19 mouse cellular contexts compared by ENCODE assay signal in the genomic region with DNA sequence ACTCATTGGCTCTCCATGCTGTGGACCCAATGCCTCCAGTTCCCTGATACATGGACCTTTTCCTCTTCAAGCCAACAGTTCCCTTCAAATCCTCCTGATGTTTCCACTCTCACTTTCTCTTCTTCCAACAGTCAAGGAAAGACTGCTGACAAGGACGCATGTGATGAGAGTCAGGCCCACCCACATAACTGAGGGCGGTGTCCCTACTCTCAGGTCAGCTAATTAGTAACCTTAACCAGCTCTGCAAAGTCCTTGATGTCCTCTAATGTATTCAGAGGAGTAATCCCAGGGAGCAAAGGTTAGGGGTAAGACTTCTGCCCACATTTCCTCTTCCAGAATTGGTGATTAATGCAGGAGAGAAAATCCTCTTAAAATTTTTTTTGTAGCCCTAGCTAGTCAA.
DNase-seq lines count a peak whose midpoint lies in the region; ATAC-seq and TF ChIP-seq lines count a peak whose summit lies in the region.
"Had no signal": no experiment of that assay in that cellular context is flagged by ENCODE, and none has a peak within 500 bp of the region (broad histone marks: within the 10 kb centered on the region; RNA-seq: fewer than 3 reads in every experiment).

No protein-coding gene starts in this region.

- DNase-seq in kidney, adult 11 months, result peak; percentile 66
- peak; percentile 14 for DNase-seq in midbrain, embryonic 11.5 days (ENCODE audit: low spot score, missing footprints)
- DNase-seq in midbrain, postnatal 0 days (ENCODE audit: low spot score), result no peak
- DNase-seq in kidney, postnatal 36 days, result peak; percentile 36 to 58
- DNase-seq in forebrain, postnatal 0 days, result no peak
- no peak for DNase-seq in layer of hippocampus, adult 2 months (ENCODE audit: low spot score in 2 of 2)
- DNase-seq: adrenal gland, postnatal 14 days; cerebellum, adult 11-12 months; cerebellum, adult 9-10 months; cerebellum, postnatal 25 days; gastrocnemius, postnatal 36 days; heart, adult 18-20 months; heart, postnatal 10 days; heart, postnatal 4 days had no signal

- no peak overlapping the region for H3K4me2 ChIP-seq in kidney, embryonic 14.5 days (replicated peaks; ENCODE audit: low read depth, low read length)
- no peak overlapping the region for H3K4me2 ChIP-seq in midbrain, embryonic 11.5 days
- no peak overlapping the region for H3K4me2 ChIP-seq in midbrain, postnatal 0 days (ENCODE audit: low read depth, low read length, poor library complexity, severe bottlenecking)
- H3K4me2 ChIP-seq in forebrain, postnatal 0 days (ENCODE audit: low read depth), result no peak overlapping the region
- H3K4me2 ChIP-seq: forebrain, embryonic 13.5 days; hindbrain, embryonic 12.5 days had no signal

- H3K9ac ChIP-seq in kidney, embryonic 14.5 days (ENCODE audit: low read depth, low read length), result no peak overlapping the region
- H3K9ac ChIP-seq in midbrain, embryonic 11.5 days (ENCODE audit: low read length), result no peak overlapping the region
- H3K9ac ChIP-seq in midbrain, postnatal 0 days (replicated peaks; ENCODE audit: low read length, poor library complexity, severe bottlenecking), result no peak overlapping the region
- H3K9ac ChIP-seq in forebrain, postnatal 0 days, result no peak overlapping the region
- H3K9ac ChIP-seq: forebrain, embryonic 13.5 days; hindbrain, embryonic 12.5 days had no signal

- no peak overlapping the region for H3K27ac ChIP-seq in kidney, embryonic 14.5 days (ENCODE audit: low read depth, low read length)
- no peak overlapping the region for H3K27ac ChIP-seq in midbrain, embryonic 11.5 days (ENCODE audit: low read depth, low read length)
- H3K27ac ChIP-seq in midbrain, postnatal 0 days (ENCODE audit: low read depth, low read length), result no peak overlapping the region
- H3K27ac ChIP-seq in forebrain, postnatal 0 days (ENCODE audit: low read depth, low read length), result no peak overlapping the region
- H3K27ac ChIP-seq in layer of hippocampus, adult 2 months, result no peak overlapping the region
- H3K27ac ChIP-seq: forebrain, embryonic 13.5 days; heart, embryonic 10.5 days; hindbrain, embryonic 12.5 days had no signal

- H3K36me3 ChIP-seq in kidney, embryonic 14.5 days (ENCODE audit: control insufficient read depth, insufficient read depth, low read length), result no peaks in the 10 kb centered on the region
- H3K36me3 ChIP-seq in midbrain, embryonic 11.5 days (ENCODE audit: control insufficient read depth, insufficient read depth, low read length), result no peaks in the 10 kb centered on the region
- no peaks in the 10 kb centered on the region for H3K36me3 ChIP-seq in midbrain, postnatal 0 days (ENCODE audit: insufficient read depth, low read length)
- H3K36me3 ChIP-seq in forebrain, postnatal 0 days (ENCODE audit: insufficient read depth), result no peaks in the 10 kb centered on the region
- H3K36me3 ChIP-seq: embryonic facial prominence, embryonic 10.5 days; heart, embryonic 10.5 days; hindbrain, embryonic 12.5 days had no signal

- peaks cover 5% of the 10 kb centered on the region; the same call in 1 of the 2 replicates for H3K4me1 ChIP-seq in kidney, embryonic 14.5 days (ENCODE audit: control insufficient read depth, insufficient read depth, low read length)
- H3K4me1 ChIP-seq in midbrain, embryonic 11.5 days (ENCODE audit: control insufficient read depth, insufficient read depth, low read length), result no peaks in the 10 kb centered on the region
- H3K4me1 ChIP-seq in midbrain, postnatal 0 days (ENCODE audit: insufficient read depth, low read length), result no peaks in the 10 kb centered on the region
- 0 out of 2 replicates have a peak, but pooled peaks cover under 1% of the 10 kb centered on the region for H3K4me1 ChIP-seq in forebrain, postnatal 0 days (ENCODE audit: insufficient read depth)
- H3K4me1 ChIP-seq: forebrain, embryonic 13.5 days; heart, embryonic 10.5 days had no signal

- 40% methylated on average over 2 of the region's 2 CpGs for WGBS in kidney, embryonic 14.5 days
- 41% methylated on average over 2 of the region's 2 CpGs for WGBS in midbrain, embryonic 11.5 days
- WGBS in midbrain, postnatal 0 days, result 50% methylated on average over 2 of the region's 2 CpGs
- WGBS in forebrain, postnatal 0 days, result 57% methylated on average over 2 of the region's 2 CpGs

- TF ChIP-seq CTCF in midbrain, postnatal 0 days (IDR thresholded peaks at IDR 0.05), result no peak
- TF ChIP-seq CTCF in forebrain, postnatal 0 days (IDR thresholded peaks at IDR 0.05; ENCODE audit: low read depth), result no peak
- TF ChIP-seq CTCF in layer of hippocampus, adult 2 months (conservative IDR thresholded peaks at IDR 0.05), result no peak

- no peak overlapping the region for H3K4me3 ChIP-seq in kidney, embryonic 14.5 days (ENCODE audit: low read length)
- no peak overlapping the region for H3K4me3 ChIP-seq in midbrain, embryonic 11.5 days (ENCODE audit: low read depth, low read length)
- H3K4me3 ChIP-seq in midbrain, postnatal 0 days (ENCODE audit: low read depth, low read length), result no peak overlapping the region
- H3K4me3 ChIP-seq in forebrain, postnatal 0 days (ENCODE audit: low read depth, low read length), result no peak overlapping the region
- H3K4me3 ChIP-seq in layer of hippocampus, adult 2 months, result no peak overlapping the region
- H3K4me3 ChIP-seq: embryonic facial prominence, embryonic 10.5 days; forebrain, embryonic 13.5 days; heart, embryonic 10.5 days; hindbrain, embryonic 12.5 days had no signal

- no peaks in the 10 kb centered on the region for H3K9me3 ChIP-seq in kidney, embryonic 14.5 days (ENCODE audit: control insufficient read depth, low read length)
- H3K9me3 ChIP-seq in midbrain, embryonic 11.5 days (ENCODE audit: control insufficient read depth, low read length), result no peaks in the 10 kb centered on the region
- H3K9me3 ChIP-seq in midbrain, postnatal 0 days (ENCODE audit: low read length), result no peaks in the 10 kb centered on the region
- no peaks in the 10 kb centered on the region for H3K9me3 ChIP-seq in forebrain, postnatal 0 days (ENCODE audit: low read length)
- H3K9me3 ChIP-seq: embryonic facial prominence, embryonic 10.5 days; forebrain, embryonic 13.5 days; heart, embryonic 10.5 days; hindbrain, embryonic 12.5 days had no signal

- no peaks in the 10 kb centered on the region for H3K27me3 ChIP-seq in kidney, embryonic 14.5 days (ENCODE audit: control insufficient read depth, insufficient read depth, low read length)
- H3K27me3 ChIP-seq in midbrain, embryonic 11.5 days (ENCODE audit: control insufficient read depth, insufficient read depth, low read length), result no peaks in the 10 kb centered on the region
- H3K27me3 ChIP-seq in midbrain, postnatal 0 days (ENCODE audit: insufficient read depth, low read length), result no peaks in the 10 kb centered on the region
- H3K27me3 ChIP-seq in forebrain, postnatal 0 days (ENCODE audit: insufficient read depth, low read length), result no peaks in the 10 kb centered on the region
- H3K27me3 ChIP-seq: forebrain, embryonic 13.5 days; hindbrain, embryonic 12.5 days had no signal

- no peak for ATAC-seq in kidney, embryonic 14.5 days (ENCODE audit: low FRiP score, low TSS enrichment)
- no peak for ATAC-seq in midbrain, embryonic 11.5 days (ENCODE audit: low FRiP score)
- ATAC-seq in midbrain, postnatal 0 days (ENCODE audit: low FRiP score), result no peak
- no peak for ATAC-seq in forebrain, postnatal 0 days
- ATAC-seq: forebrain, embryonic 13.5 days had no signal

Comparison
In these comparisons a context has a peak if more than half of its experiments do, and no peak if none do; other contexts are left out.
1. DNase-seq: peak in kidney, adult 11 months (single experiment), midbrain, embryonic 11.5 days (single experiment) and kidney, postnatal 36 days (2 of 2); none in midbrain, postnatal 0 days (single experiment), forebrain, postnatal 0 days (single experiment) and layer of hippocampus, adult 2 months (0 of 2).